Mouse (Mus musculus): ENCODE results near the gene Dph1. TPM values are rescaled to one million over a fixed set of nuclear protein-coding genes. Genes with fewer than 3 reads are reported as not detected.

The Dph1 gene
- total RNA-seq, 1 experiment: 32.8 TPM

DNA sequence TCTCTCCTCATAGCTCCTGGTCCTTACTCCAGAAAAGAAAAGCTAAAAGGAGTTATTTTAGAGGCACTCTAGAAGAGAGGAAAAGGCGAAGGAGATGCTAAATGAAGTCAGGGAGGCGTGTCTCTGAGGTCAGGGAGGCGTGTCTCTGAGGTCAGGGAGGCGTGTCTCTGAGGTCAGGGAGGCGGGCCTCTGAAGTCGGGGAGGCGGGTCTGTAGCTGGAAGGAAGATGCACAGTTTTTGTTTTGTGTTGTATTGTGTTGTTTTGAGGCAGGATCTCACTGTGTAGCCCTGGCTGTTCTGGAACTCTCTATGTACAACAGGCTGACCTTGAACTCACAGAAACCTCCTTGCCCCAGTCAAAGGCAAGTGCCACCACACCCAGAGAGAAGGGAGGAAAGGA, 6.9 kb upstream of the Dph1 start:
- Histone ChIP-seq H3K36me3 (ENCODE audit: control insufficient read depth, insufficient read depth, low read length, poor library complexity, severe bottlenecking) (no peaks in the 10 kb centered on the region), H3K9ac (ENCODE audit: insufficient read depth, low read depth, low read length, poor library complexity, severe bottlenecking) (no peak overlapping the region), H3K9me3 (ENCODE audit: control insufficient read depth, insufficient read depth, low read depth, low read length) (no peaks in the 10 kb centered on the region), H3K4me1 (ENCODE audit: control insufficient read depth in 2 of 2, insufficient read depth in 2 of 2, low read length in 2 of 2, poor library complexity in 1 of 2) (peaks cover 2 to 18% of the 10 kb centered on the region in 2 experiments; a peak in 3 of 4 replicates), H3K27ac (ENCODE audit: insufficient read depth, low read depth, low read length, poor library complexity, severe bottlenecking) (no peak overlapping the region), H3K4me3 (ENCODE audit: insufficient read depth in 1 of 2, low read depth in 1 of 2, low read length in 2 of 2, poor library complexity in 1 of 2, severe bottlenecking in 1 of 2) (no peak overlapping the region)
- in situ Hi-C loops (cut with MboI; ENCODE audit: low sequenced_read_pairs in 2 of 2, unreplicated experiment in 2 of 2): no loop called here
- DNase-seq (ENCODE audit: low read depth, low spot score): no peak
- no peak for TF ChIP-seq HCFC1 (IDR thresholded peaks at IDR 0.05; ENCODE audit: borderline replicate concordance, insufficient read depth, low read length)
- TF ChIP-seq ZNF384 (IDR thresholded peaks at IDR 0.05; ENCODE audit: low read depth, low read length): no peak

- Histone ChIP-seq H3K4me3 (ENCODE audit: insufficient read depth in 1 of 2, low read depth in 1 of 2, low read length in 2 of 2, poor library complexity in 1 of 2, severe bottlenecking in 1 of 2) (no peak overlapping the region), H3K9ac (ENCODE audit: insufficient read depth, low read depth, low read length, poor library complexity, severe bottlenecking) (no peak overlapping the region), H3K36me3 (ENCODE audit: control insufficient read depth, insufficient read depth, low read length, poor library complexity, severe bottlenecking) (no peaks in the 10 kb centered on the region), H3K9me3 (ENCODE audit: control insufficient read depth, insufficient read depth, low read depth, low read length) (no peaks in the 10 kb centered on the region), H3K4me1 (ENCODE audit: control insufficient read depth in 2 of 2, insufficient read depth in 2 of 2, low read length in 2 of 2, poor library complexity in 1 of 2) (peaks cover 2 to 16% of the 10 kb centered on the region in 2 experiments; a peak in 3 of 4 replicates), H3K27ac (ENCODE audit: insufficient read depth, low read depth, low read length, poor library complexity, severe bottlenecking) (no peak overlapping the region)
- in situ Hi-C loops (cut with MboI; ENCODE audit: low sequenced_read_pairs in 2 of 2, unreplicated experiment in 2 of 2): no loop called here
- DNase-seq (ENCODE audit: low read depth, low spot score): no peak
- no peak for TF ChIP-seq ZC3H11A (IDR thresholded peaks at IDR 0.05; ENCODE audit: borderline replicate concordance, low read depth, low read length)
Measured at GRCm38 (mm10) chr11:75196131-75196530, 5.1 kb upstream of the Dph1 start.

GRCm38 (mm10) chr11:75194850-75195461, 3.9 kb upstream of the Dph1 start:
- peaks cover 2 to 20% of the 10 kb centered on the region in 2 experiments; a peak in 3 of 4 replicates for H3K4me1 ChIP-seq (ENCODE audit: control insufficient read depth in 2 of 2, insufficient read depth in 2 of 2, low read length in 2 of 2, poor library complexity in 1 of 2)
- no peak for TF ChIP-seq MAFK (IDR thresholded peaks at IDR 0.05; ENCODE audit: insufficient read depth, low read depth, low read length)
- no peak for TF ChIP-seq ZNF384 (IDR thresholded peaks at IDR 0.05; ENCODE audit: low read depth, low read length)
- no peak for TF ChIP-seq CHD2 (IDR thresholded peaks at IDR 0.05; ENCODE audit: low read depth, low read length)
- TF ChIP-seq ZC3H11A (IDR thresholded peaks at IDR 0.05; ENCODE audit: borderline replicate concordance, low read depth, low read length): no peak

GRCm38 (mm10) chr11:75194121-75194849, 3.2 kb upstream of the Dph1 start:
- H3K36me3 ChIP-seq (ENCODE audit: control insufficient read depth, insufficient read depth, low read length, poor library complexity, severe bottlenecking): no peaks in the 10 kb centered on the region
- H3K4me1 ChIP-seq (ENCODE audit: control insufficient read depth in 2 of 2, insufficient read depth in 2 of 2, low read length in 2 of 2, poor library complexity in 1 of 2): peaks cover 2 to 20% of the 10 kb centered on the region in 2 experiments; a peak in 3 of 4 replicates
- H3K27ac ChIP-seq (ENCODE audit: insufficient read depth, low read depth, low read length, poor library complexity, severe bottlenecking): no peak overlapping the region
- no peak for DNase-seq (ENCODE audit: low read depth, low spot score)
- H3K9ac ChIP-seq (ENCODE audit: insufficient read depth, low read depth, low read length, poor library complexity, severe bottlenecking): peak overlapping the region; percentile 56
- no peaks in the 10 kb centered on the region for H3K9me3 ChIP-seq (ENCODE audit: control insufficient read depth, insufficient read depth, low read depth, low read length)
- in situ Hi-C loops (cut with MboI; ENCODE audit: low sequenced_read_pairs in 2 of 2, unreplicated experiment in 2 of 2): loop anchor here (5.0 kb wide), 1 partner anchor 98 kb away; no protein-coding TSS in a partner anchor
- peak overlapping the region; percentile 62 to 77 for H3K4me3 ChIP-seq (ENCODE audit: insufficient read depth in 1 of 2, low read depth in 1 of 2, low read length in 2 of 2, poor library complexity in 1 of 2, severe bottlenecking in 1 of 2)
- TF ChIP-seq MAFK (IDR thresholded peaks at IDR 0.05; ENCODE audit: insufficient read depth, low read depth, low read length) (no peak), HCFC1 (IDR thresholded peaks at IDR 0.05; ENCODE audit: borderline replicate concordance, insufficient read depth, low read length) (no peak), ZC3H11A (IDR thresholded peaks at IDR 0.05; ENCODE audit: borderline replicate concordance, low read depth, low read length) (no peak), ZNF384 (IDR thresholded peaks at IDR 0.05; ENCODE audit: low read depth, low read length) (no peak), CHD2 (IDR thresholded peaks at IDR 0.05; ENCODE audit: low read depth, low read length) (no peak)

More at GRCm38 (mm10) chr11:75194850-75195461, 3.9 kb upstream of the Dph1 start:
- peak; percentile 95 for DNase-seq (ENCODE audit: low read depth, low spot score)
- Histone ChIP-seq H3K9me3 (ENCODE audit: control insufficient read depth, insufficient read depth, low read depth, low read length) (no peaks in the 10 kb centered on the region), H3K9ac (ENCODE audit: insufficient read depth, low read depth, low read length, poor library complexity, severe bottlenecking) (peak overlapping the region; percentile 56; the same call in 1 of the 2 replicates), H3K36me3 (ENCODE audit: control insufficient read depth, insufficient read depth, low read length, poor library complexity, severe bottlenecking) (no peaks in the 10 kb centered on the region), H3K4me3 (ENCODE audit: insufficient read depth in 1 of 2, low read depth in 1 of 2, low read length in 2 of 2, poor library complexity in 1 of 2, severe bottlenecking in 1 of 2) (peak overlapping the region; percentile 62 to 77), H3K27ac (ENCODE audit: insufficient read depth, low read depth, low read length, poor library complexity, severe bottlenecking) (no peak overlapping the region)
- in situ Hi-C loops (cut with MboI; ENCODE audit: low sequenced_read_pairs in 2 of 2, unreplicated experiment in 2 of 2): loop anchor here (5.0 kb wide), 1 partner anchor 97 kb away; no protein-coding TSS in a partner anchor

Measured in ES-E14 (cell line).